ENCODE assay signal across 14 mouse cellular contexts in genomic region chr11:46075507-46075906, GRCm38 (mm10).
"Had no signal": no experiment of that assay in that cellular context is flagged by ENCODE, and none has a peak within 500 bp of the region (broad histone marks: within the 10 kb centered on the region; RNA-seq: fewer than 3 reads in every experiment).

No protein-coding gene starts in this region.

- H3K27ac ChIP-seq: kidney, postnatal 0 days; limb, embryonic 15.5 days; midbrain, embryonic 12.5 days had no signal

- H3K9me3 ChIP-seq: limb, embryonic 15.5 days; midbrain, embryonic 12.5 days had no signal

- H3K4me1 ChIP-seq: midbrain, embryonic 12.5 days had no signal

- H3K4me3 ChIP-seq: limb, embryonic 15.5 days; megakaryocyte, embryonic 14.5 days; midbrain, embryonic 12.5 days had no signal

- H3K9ac ChIP-seq: limb, embryonic 15.5 days; midbrain, embryonic 12.5 days had no signal

- ATAC-seq: intestine, postnatal 0 days had no signal

- DNase-seq: kidney, adult 8-10 months; kidney, postnatal 36 days; layer of hippocampus, adult 9-11 months; layer of hippocampus, postnatal 36 days; lung, adult 18-20 months; lung, postnatal 4 days; right cerebral cortex, postnatal 14 days; thymus, adult 2 months; thymus, postnatal 25 days had no signal

- H3K27me3 ChIP-seq: limb, embryonic 15.5 days; midbrain, embryonic 12.5 days had no signal

- H3K4me2 ChIP-seq: limb, embryonic 15.5 days; midbrain, embryonic 12.5 days had no signal
